Mouse (Mus musculus) cerebellum, adult 11 months (tissue): Measurements from ENCODE around the gene 1810062G17Rik.

Source experiments
- DNase-seq: peaks from one replicate; pipeline ENCODE4 v3.0.0; 2022

Gene 1810062G17Rik

DNA sequence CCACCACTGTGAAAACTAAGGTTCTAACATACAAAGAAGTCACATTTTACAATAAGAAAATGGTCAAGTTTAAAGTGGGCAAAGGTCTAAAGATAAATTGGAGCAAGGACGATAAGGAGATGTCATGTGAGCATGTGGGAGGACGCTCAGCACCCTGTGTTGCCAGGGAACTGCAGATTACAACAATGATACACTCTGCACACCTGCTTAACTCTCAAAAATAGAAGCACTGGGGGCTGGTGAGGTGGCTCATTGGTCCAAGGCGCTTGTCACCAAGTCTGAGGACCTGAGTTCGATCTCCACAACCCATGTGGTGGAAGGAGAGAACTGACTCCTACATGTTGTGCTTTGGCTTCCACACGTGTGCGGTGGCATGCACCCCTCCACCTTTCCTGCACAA is 35.8 kb downstream of the 1810062G17Rik start:
- no peak for DNase-seq

- no peak for DNase-seq
Measured at GRCm38 (mm10) chr3:36516196-36516595, 40.5 kb downstream of the 1810062G17Rik start.

DNA sequence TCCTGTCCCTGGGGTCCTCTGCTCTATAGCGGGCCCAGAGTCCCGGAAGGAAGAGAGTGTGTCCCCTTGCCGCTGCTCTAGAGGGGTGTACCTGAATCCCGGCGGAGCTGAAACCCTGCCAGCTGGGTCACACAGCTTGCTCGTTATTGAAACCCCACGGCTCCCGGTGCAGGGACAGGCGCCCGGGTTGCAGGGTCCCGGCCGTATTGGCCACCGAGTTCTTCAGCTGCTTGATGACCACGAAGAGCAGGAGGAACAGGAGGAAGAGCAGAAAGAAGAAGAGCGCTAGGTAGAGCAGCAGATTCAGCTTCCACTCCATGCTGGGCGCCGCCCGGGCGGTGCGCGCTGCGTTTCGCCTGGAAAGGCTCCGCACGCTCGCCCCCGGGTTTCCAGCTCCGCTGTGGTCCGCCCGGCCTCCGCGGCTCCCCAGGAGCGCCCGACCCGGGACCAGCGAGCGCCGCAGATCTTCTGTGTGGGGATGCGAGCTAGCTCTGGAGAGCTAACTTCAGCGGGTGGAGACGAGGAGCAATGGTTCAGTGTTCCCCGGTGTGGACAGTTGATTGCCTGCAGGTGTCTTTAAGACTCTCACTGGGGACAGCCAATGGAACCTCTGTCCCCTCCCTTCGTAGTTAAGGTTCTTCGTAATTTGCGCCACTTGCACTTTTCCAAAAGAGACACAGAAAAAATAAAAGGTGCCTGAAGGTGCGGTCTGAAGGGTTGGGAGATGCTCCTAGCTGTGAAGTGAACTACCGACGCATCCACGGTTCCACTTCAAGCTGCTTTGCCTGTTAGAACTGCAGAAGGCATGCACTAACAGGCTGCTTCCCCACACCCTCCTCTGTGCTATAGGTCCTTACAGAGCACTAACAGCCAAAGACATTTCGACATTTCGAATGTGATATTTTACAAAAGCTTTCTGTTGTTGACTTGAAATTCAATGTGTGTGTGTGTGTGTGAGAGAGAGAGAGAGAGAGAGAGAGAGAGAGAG is 45.6 kb downstream of the 1810062G17Rik start, which contains the start of gene Gm11549:
Gene Gm11549 (minus strand): TSS at position 741 of the 988 bp plus-strand sequence.
- no peak for DNase-seq

DNA sequence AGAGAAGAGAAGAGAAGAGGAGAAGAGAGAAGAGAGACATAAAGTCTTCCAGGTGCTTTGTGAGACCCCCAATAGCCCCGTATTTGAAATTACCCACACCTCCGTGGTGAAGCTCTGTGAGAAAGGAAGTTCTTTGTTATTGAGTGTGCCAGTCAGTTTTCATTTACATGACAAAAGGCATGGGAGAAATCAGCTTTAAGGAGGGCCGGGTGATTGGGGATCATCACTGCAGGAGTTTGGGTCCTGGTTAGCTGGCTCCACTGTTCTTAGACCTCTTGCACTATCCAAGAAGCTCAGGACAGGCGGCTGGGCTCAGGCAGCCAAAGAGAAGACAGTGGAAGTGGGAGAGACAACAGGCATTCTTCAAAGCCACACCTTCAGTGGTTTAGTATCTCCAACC is 46.4 kb downstream of the 1810062G17Rik start:
- DNase-seq, result no peak

GRCm38 (mm10) chr3:36524466-36524865 is 48.7 kb downstream of the 1810062G17Rik start:
- no peak for DNase-seq

DNA sequence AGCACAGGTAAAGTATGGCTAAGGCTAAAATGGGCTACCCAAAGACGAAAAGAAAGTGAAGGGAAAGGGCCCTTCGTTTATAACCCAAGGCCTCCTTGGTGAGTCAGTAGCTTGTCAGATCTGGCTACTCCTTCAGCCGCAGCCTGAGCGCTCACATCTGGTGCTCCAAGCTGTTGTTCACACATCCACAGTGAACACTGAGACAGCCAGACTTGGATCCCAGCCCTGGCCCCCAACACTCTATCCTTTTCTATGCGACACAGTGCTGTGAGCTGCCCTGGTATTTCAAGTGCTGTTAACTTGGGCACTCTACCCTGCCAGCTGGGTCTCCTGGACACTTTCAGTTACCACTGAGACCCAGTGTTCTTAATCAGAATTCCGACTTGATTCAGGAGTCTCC is 54.6 kb downstream of the 1810062G17Rik start:
- DNase-seq, result no peak

DNA sequence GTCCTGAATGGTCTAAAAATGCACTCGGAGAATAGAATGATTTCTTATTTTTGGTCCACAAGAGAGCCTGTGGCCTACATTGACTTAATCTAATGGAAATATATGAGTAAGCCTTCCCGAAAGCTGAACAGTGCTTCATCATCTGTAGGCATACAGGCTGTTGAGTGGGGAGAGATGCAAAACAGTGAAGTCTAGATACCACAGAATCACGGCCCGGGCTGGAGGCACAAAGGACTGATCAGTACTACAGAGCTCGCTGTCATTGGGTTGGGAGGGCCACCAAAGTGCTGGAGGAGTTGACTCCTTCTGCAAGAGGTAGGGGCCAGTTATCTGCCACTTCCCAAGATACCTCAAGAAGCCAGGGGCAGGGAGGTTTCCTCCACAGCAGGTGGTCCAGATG is 55.0 kb downstream of the 1810062G17Rik start:
- DNase-seq, result no peak

GRCm38 (mm10) chr3:36531242-36531641 is 55.5 kb downstream of the 1810062G17Rik start:
- DNase-seq, result no peak
